In genomic region chr14:60238551-60238950, GRCm38 (mm10) we compare ENCODE assay signal across 28 mouse cellular contexts. TPM values are rescaled to one million over a fixed set of nuclear protein-coding genes. Genes with fewer than 3 reads are reported as not detected.
DNase-seq lines count a peak whose midpoint lies in the region; ATAC-seq and TF ChIP-seq lines count a peak whose summit lies in the region.
"Had no signal": no experiment of that assay in that cellular context is flagged by ENCODE, and none has a peak within 500 bp of the region (broad histone marks: within the 10 kb centered on the region; RNA-seq: fewer than 3 reads in every experiment).

No protein-coding gene starts in this region.

- intact Hi-C loops in heart, adult 2 months (cut with DNase I): no loop called here
- intact Hi-C loops in heart, postnatal 10 days (cut with DNase I): no loop called here

- H3K27me3 ChIP-seq in heart, adult 2 months (ENCODE audit: control insufficient read depth, insufficient read depth, low read length): no peaks in the 10 kb centered on the region
- H3K27me3 ChIP-seq in kidney, adult 2 months (replicated peaks; ENCODE audit: control insufficient read depth, insufficient read depth, low read length): no peaks in the 10 kb centered on the region
- no peaks in the 10 kb centered on the region for H3K27me3 ChIP-seq in kidney, embryonic 15.5 days
- H3K27me3 ChIP-seq: embryonic facial prominence, embryonic 13.5 days; embryonic facial prominence, embryonic 15.5 days; forebrain, embryonic 12.5 days had no signal

- H3K79me2 ChIP-seq in heart, adult 2 months (replicated peaks; ENCODE audit: control insufficient read depth, insufficient read depth, low read length): no peaks in the 10 kb centered on the region

- no peaks in the 10 kb centered on the region for H3K9me3 ChIP-seq in kidney, embryonic 15.5 days (replicated peaks)
- H3K9me3 ChIP-seq: embryonic facial prominence, embryonic 13.5 days; embryonic facial prominence, embryonic 15.5 days; forebrain, embryonic 10.5 days; forebrain, embryonic 12.5 days had no signal

- H3K36me3 ChIP-seq in heart, adult 2 months (ENCODE audit: control insufficient read depth, insufficient read depth, low read length): peaks cover 7% of the 10 kb centered on the region
- H3K36me3 ChIP-seq in kidney, adult 2 months (ENCODE audit: control insufficient read depth, insufficient read depth, low read length): peaks cover 5% of the 10 kb centered on the region; the same call in 1 of the 2 replicates
- H3K36me3 ChIP-seq in kidney, embryonic 15.5 days: peaks cover 70% of the 10 kb centered on the region

- WGBS in heart, adult 2 months: 62% methylated on average over 3 of the region's 3 CpGs
- WGBS in kidney, adult 2 months: 75% methylated on average over 3 of the region's 3 CpGs
- 84% methylated on average over 3 of the region's 3 CpGs for WGBS in kidney, embryonic 15.5 days

- no peak for TF ChIP-seq CTCF in heart, adult 2 months (IDR thresholded peaks at IDR 0.05)
- no peak for TF ChIP-seq CTCF in kidney, adult 2 months (conservative IDR thresholded peaks at IDR 0.05; ENCODE audit: insufficient read depth, insufficient read length, low read depth, low read length)

- H3K4me1 ChIP-seq in heart, adult 2 months (ENCODE audit: control insufficient read depth, insufficient read depth, low read length): no peaks in the 10 kb centered on the region
- no peaks in the 10 kb centered on the region for H3K4me1 ChIP-seq in kidney, adult 2 months (ENCODE audit: control insufficient read depth, insufficient read depth, low read length)
- no peaks in the 10 kb centered on the region for H3K4me1 ChIP-seq in kidney, embryonic 15.5 days
- H3K4me1 ChIP-seq: embryonic facial prominence, embryonic 13.5 days; embryonic facial prominence, embryonic 15.5 days; forebrain, embryonic 10.5 days; forebrain, embryonic 12.5 days had no signal

- ATAC-seq in kidney, embryonic 15.5 days (replicated peaks; ENCODE audit: low FRiP score): no peak
- ATAC-seq: forebrain, embryonic 14.5 days; forebrain, embryonic 16.5 days had no signal

- TF ChIP-seq EP300 in heart, adult 2 months (IDR thresholded peaks at IDR 0.05; ENCODE audit: insufficient read depth, low read depth, low read length): no peak

- no peak for TF ChIP-seq POLR2A in heart, adult 2 months (IDR thresholded peaks at IDR 0.05; ENCODE audit: insufficient read depth, low read depth, low read length)
- TF ChIP-seq POLR2A in kidney, adult 2 months (IDR thresholded peaks at IDR 0.05; ENCODE audit: low read depth, low read length): no peak

- no peak for DNase-seq in heart, adult 2 months
- no peak for DNase-seq in heart, postnatal 10 days
- DNase-seq in kidney, adult 2 months: peak; percentile 13
- DNase-seq: adrenal gland, adult 2 months; adrenal gland, postnatal 10 days; adrenal gland, postnatal 25 days; cerebellum, adult 11 months; cerebellum, adult 18-20 months; cerebellum, adult 8-10 months; cerebellum, adult 9-11 months; cerebellum, postnatal 14 days; cerebellum, postnatal 36 days; embryo, embryonic 11 days had no signal

- peak overlapping the region; percentile 40 for H3K27ac ChIP-seq in heart, adult 2 months
- H3K27ac ChIP-seq in kidney, adult 2 months (ENCODE audit: insufficient read depth, low read depth, low read length): no peak overlapping the region
- H3K27ac ChIP-seq in kidney, embryonic 15.5 days: no peak overlapping the region
- H3K27ac ChIP-seq: embryonic facial prominence, embryonic 13.5 days; embryonic facial prominence, embryonic 15.5 days; forebrain, embryonic 10.5 days; forebrain, embryonic 12.5 days had no signal

- no peak overlapping the region for H3K9ac ChIP-seq in heart, adult 2 months (ENCODE audit: low read depth, low read length)
- no peak overlapping the region for H3K9ac ChIP-seq in kidney, embryonic 15.5 days
- H3K9ac ChIP-seq: embryonic facial prominence, embryonic 13.5 days; embryonic facial prominence, embryonic 15.5 days; forebrain, embryonic 12.5 days had no signal

- no peak overlapping the region for H3K4me3 ChIP-seq in heart, adult 2 months
- H3K4me3 ChIP-seq in kidney, adult 2 months (ENCODE audit: insufficient read depth, low read depth, low read length): no peak overlapping the region
- no peak overlapping the region for H3K4me3 ChIP-seq in kidney, embryonic 15.5 days (replicated peaks)
- H3K4me3 ChIP-seq: embryonic facial prominence, embryonic 13.5 days; embryonic facial prominence, embryonic 15.5 days; erythroblast, embryonic 14.5 days; forebrain, embryonic 10.5 days; forebrain, embryonic 12.5 days had no signal

- no peak overlapping the region for H3K4me2 ChIP-seq in kidney, embryonic 15.5 days
- H3K4me2 ChIP-seq: embryonic facial prominence, embryonic 13.5 days; embryonic facial prominence, embryonic 15.5 days; forebrain, embryonic 12.5 days had no signal

RNA-seq across cellular contexts. Expression of gene Nupl1, which starts 12.7 kb away (rescaled TPM):
- not detected for total RNA-seq in heart, adult 2 months (2021)
- 0.15 TPM in 1 of 2 replicates, not detected in the other for polyA plus RNA-seq in heart, adult 2 months (2012; rRNA removed)
- not detected for total RNA-seq in heart, postnatal 10 days (2021)
- polyA plus RNA-seq in kidney, adult 2 months (2012; rRNA removed): 0.06 TPM in 1 of 2 replicates, not detected in the other
- not detected in 2 replicates for polyA plus RNA-seq in kidney, embryonic 15.5 days (2015; fragmentation: Nextera tagmentation; extraction: Ambion mirVana)
- total RNA-seq: adrenal gland, adult 2 months; adrenal gland, postnatal 10 days; adrenal gland, postnatal 25 days; adrenal gland, postnatal 4 days; common myeloid progenitor, adult 5-6 weeks; ES-E14; MEL had no signal
- polyA plus RNA-seq: adrenal gland, adult 2 months; brain, embryonic 14.5 days; C2C12; embryonic facial prominence, embryonic 11.5 days; embryonic facial prominence, embryonic 13.5 days; embryonic facial prominence, embryonic 15.5 days; erythroblast, embryonic 14.5 days; forebrain, embryonic 10.5 days; forebrain, embryonic 14.5 days had no signal

RNA-seq across cellular contexts. Expression of gene Gm49336, which starts 12.8 kb away (rescaled TPM):
- 10 to 100 TPM; 27.2 to 27.3 TPM for total RNA-seq in heart, adult 2 months (2021)
- polyA plus RNA-seq in heart, adult 2 months (2012; rRNA removed): 8.8 and 17.5 TPM in 2 replicates
- 10 to 100 TPM; 41.8 to 43.0 TPM for total RNA-seq in heart, postnatal 10 days (2021)
- 8.6 and 9.0 TPM in 2 replicates for polyA plus RNA-seq in kidney, adult 2 months (2012; rRNA removed)
- 48.1 and 50.6 TPM in 2 replicates for polyA plus RNA-seq in kidney, embryonic 15.5 days (2015; fragmentation: Nextera tagmentation; extraction: Ambion mirVana)

RNA-seq across cellular contexts. Expression of gene Mtmr6, which starts 26.5 kb away (rescaled TPM):
- total RNA-seq in heart, adult 2 months (2021): 10 to 100 TPM; 29.1 to 31.0 TPM
- 17.4 and 32.8 TPM in 2 replicates for polyA plus RNA-seq in heart, adult 2 months (2012; rRNA removed)
- 10 to 100 TPM; 31.7 to 32.0 TPM for total RNA-seq in heart, postnatal 10 days (2021)
- polyA plus RNA-seq in kidney, adult 2 months (2012; rRNA removed): 20.6 and 23.3 TPM in 2 replicates
- 28.4 and 30.8 TPM in 2 replicates for polyA plus RNA-seq in kidney, embryonic 15.5 days (2015; fragmentation: Nextera tagmentation; extraction: Ambion mirVana)

RNA-seq across cellular contexts. Expression of gene Atp8a2, which starts 41.6 kb away (rescaled TPM):
- total RNA-seq in heart, adult 2 months (2021): 1 to 10 TPM; 3.1 to 4.3 TPM
- 1.8 and 2.2 TPM in 2 replicates for polyA plus RNA-seq in heart, adult 2 months (2012; rRNA removed)
- total RNA-seq in heart, postnatal 10 days (2021): 1 to 10 TPM; 4.0 to 5.8 TPM
- 0.24 and 0.36 TPM in 2 replicates for polyA plus RNA-seq in kidney, adult 2 months (2012; rRNA removed)
- polyA plus RNA-seq in kidney, embryonic 15.5 days (2015; fragmentation: Nextera tagmentation; extraction: Ambion mirVana): 1.2 and 1.4 TPM in 2 replicates
